Mouse (Mus musculus): ENCODE results near the gene Cwc25.

Cwc25 gene

GRCm38 (mm10) chr11:97796910-97797309, 30.6 kb upstream of the Cwc25 start:
- POLR2A ChIA-PET = interaction anchor here in 3 of 4 experiments (0.5 to 27.6 kb wide), 24 partner anchors 9 to 506 kb away, joined by 3 to 667 read pairs (median 4); partner anchors contain the start of genes Rpl23 (in 3 of the 3), 1700001P01Rik (in 2 of the 3), B230217C12Rik (in 2 of the 3) and Cwc25 (in 1 of the 3)
- CTCF ChIA-PET = interaction anchor here in 3 of 4 experiments (0.5 to 1.6 kb wide), 9 partner anchors 9 to 1757 kb away, joined by 3 to 5 read pairs (median 4); partner anchors contain the start of gene B230217C12Rik (in 1 of the 3)

- CTCF ChIA-PET = interaction anchor here (0.5 to 1.5 kb wide), 16 partner anchors 10 to 366 kb away, joined by 3 to 15 read pairs (median 5); partner anchors contain the start of genes B230217C12Rik (in 2 of the 4) and Fbxo47 (in 1 of the 4)
- POLR2A ChIA-PET = interaction anchor here (0.7 to 27.6 kb wide), 24 partner anchors 9 to 396 kb away, joined by 3 to 667 read pairs (median 5); partner anchors contain the start of genes Rpl23 (in 4 of the 4), 1700001P01Rik (in 2 of the 4), B230217C12Rik (in 1 of the 4) and Fbxo47 (in 1 of the 4)
Observed at GRCm38 (mm10) chr11:97793165-97793564, 26.8 kb upstream of the Cwc25 start.

GRCm38 (mm10) chr11:97790778-97791438, 24.6 kb upstream of the Cwc25 start:
- POLR2A ChIA-PET = interaction anchor here (0.6 to 24.4 kb wide), 10 partner anchors 8 to 236 kb away, joined by 3 to 667 read pairs (median 4); partner anchors contain the start of genes Lasp1 (in 2 of the 4), Rpl23 (in 2 of the 4), Fbxo47 (in 1 of the 4) and Mllt6 (in 1 of the 4)
- CTCF ChIA-PET = interaction anchor here in 3 of 4 experiments (0.6 to 0.7 kb wide), 6 partner anchors 21 to 228 kb away, joined by 3 to 9 read pairs (median 4); no protein-coding TSS in a partner anchor

GRCm38 (mm10) chr11:97789727-97790126, 23.4 kb upstream of the Cwc25 start:
- CTCF ChIA-PET = no interaction called here
- POLR2A ChIA-PET = interaction anchor here in 3 of 4 experiments (0.6 to 24.4 kb wide), 12 partner anchors 8 to 723 kb away, joined by 3 to 667 read pairs (median 4); partner anchors contain the start of genes Lasp1 (in 2 of the 3), Rpl23 (in 2 of the 3), B230217C12Rik (in 1 of the 3) and Fbxo47 (in 1 of the 3)

- CTCF ChIA-PET = interaction anchor here in 1 of 4 experiments (0.6 kb wide), 1 partner anchor 477 kb away, joined by 9 read pairs; no protein-coding TSS in a partner anchor
- POLR2A ChIA-PET = interaction anchor here in 3 of 4 experiments (0.6 to 24.4 kb wide), 14 partner anchors 8 to 895 kb away, joined by 3 to 667 read pairs (median 5); partner anchors contain the start of genes 1700001P01Rik (in 2 of the 3), Lasp1 (in 2 of the 3), Fbxo47 (in 1 of the 3) and Rpl23 (in 1 of the 3)
Observed at GRCm38 (mm10) chr11:97787961-97788360, 21.6 kb upstream of the Cwc25 start.

GRCm38 (mm10) chr11:97782564-97782895, 16.2 kb upstream of the Cwc25 start:
- POLR2A ChIA-PET = interaction anchor here (0.5 to 24.4 kb wide), 121 partner anchors 7 to 939 kb away, joined by 3 to 667 read pairs (median 4); partner anchors contain the start of genes B230217C12Rik (in 4 of the 4), Cwc25 (in 4 of the 4), Fbxo47 (in 3 of the 4) and Pip4k2b (in 3 of the 4)
- CTCF ChIA-PET = interaction anchor here in 1 of 4 experiments (1.1 kb wide), 1 partner anchor 117 kb away, joined by 3 read pairs; no protein-coding TSS in a partner anchor

GRCm38 (mm10) chr11:97781832-97782563, 15.6 kb upstream of the Cwc25 start, which contains the start of gene Rpl23:
TSS of gene Rpl23 (minus strand) at chr11:97782437.
- ChIA-PET CTCF (interaction anchor here in 1 of 4 experiments (1.1 kb wide), 1 partner anchor 118 kb away, joined by 3 read pairs; no protein-coding TSS in a partner anchor), POLR2A (interaction anchor here (0.5 to 24.4 kb wide), 153 partner anchors 7 to 940 kb away, joined by 3 to 667 read pairs (median 4); partner anchors contain the start of genes B230217C12Rik (in 4 of the 4), Cwc25 (in 4 of the 4), Fbxo47 (in 3 of the 4) and Lasp1 (in 3 of the 4))

GRCm38 (mm10) chr11:97781478-97781831, 15.1 kb upstream of the Cwc25 start:
- POLR2A ChIA-PET = interaction anchor here (0.5 to 24.4 kb wide), 118 partner anchors 8 to 957 kb away, joined by 3 to 667 read pairs (median 5); partner anchors contain the start of genes B230217C12Rik (in 3 of the 4), Cwc25 (in 3 of the 4), Fbxo47 (in 3 of the 4) and Lasp1 (in 3 of the 4)

GRCm38 (mm10) chr11:97779968-97780701, 13.8 kb upstream of the Cwc25 start:
- POLR2A ChIA-PET = interaction anchor here (0.5 to 24.4 kb wide), 83 partner anchors 7 to 817 kb away, joined by 3 to 667 read pairs (median 5); partner anchors contain the start of genes B230217C12Rik (in 3 of the 4), Cwc25 (in 3 of the 4), Fbxo47 (in 3 of the 4) and Lasp1 (in 3 of the 4)
- CTCF ChIA-PET = interaction anchor here in 1 of 4 experiments (1.3 kb wide), 1 partner anchor 18 kb away, joined by 3 read pairs; the partner anchor contains the start of gene Lasp1

More at GRCm38 (mm10) chr11:97781478-97781831, 15.1 kb upstream of the Cwc25 start:
- CTCF ChIA-PET = interaction anchor here in 1 of 4 experiments (1.3 kb wide), 1 partner anchor 17 kb away, joined by 3 read pairs; the partner anchor contains the start of gene Lasp1

- CTCF ChIA-PET = no interaction called here
- POLR2A ChIA-PET = interaction anchor here (0.6 to 24.4 kb wide), 45 partner anchors 8 to 288 kb away, joined by 3 to 667 read pairs (median 5); partner anchors contain the start of genes Cwc25 (in 3 of the 4), Fbxo47 (in 2 of the 4), Lasp1 (in 2 of the 4) and Pip4k2b (in 2 of the 4)
Observed at GRCm38 (mm10) chr11:97778918-97779317, 12.6 kb upstream of the Cwc25 start.

GRCm38 (mm10) chr11:97777129-97777529, 10.8 kb upstream of the Cwc25 start:
- ChIA-PET POLR2A (interaction anchor here (0.6 to 24.4 kb wide), 49 partner anchors 9 to 227 kb away, joined by 3 to 667 read pairs (median 5); partner anchors contain the start of genes B230217C12Rik (in 3 of the 4), Cwc25 (in 3 of the 4), Fbxo47 (in 3 of the 4) and Lasp1 (in 3 of the 4)), CTCF (interaction anchor here in 1 of 4 experiments (0.6 to 1.2 kb wide), 3 partner anchors 11 to 244 kb away, joined by 3 read pairs; partner anchors contain the start of gene Cwc25)

GRCm38 (mm10) chr11:97776497-97777128, 10.3 kb upstream of the Cwc25 start:
- POLR2A ChIA-PET = interaction anchor here (0.5 to 24.4 kb wide), 62 partner anchors 9 to 373 kb away, joined by 3 to 667 read pairs (median 5); partner anchors contain the start of genes Cwc25 (in 4 of the 4), B230217C12Rik (in 3 of the 4), Lasp1 (in 3 of the 4) and Psmb3 (in 3 of the 4)
- CTCF ChIA-PET = interaction anchor here in 2 of 4 experiments (1.2 to 1.5 kb wide), 2 partner anchors 15 to 226 kb away, joined by 3 to 4 read pairs; no protein-coding TSS in a partner anchor

- CTCF ChIA-PET = interaction anchor here in 2 of 4 experiments (0.5 to 1.5 kb wide), 5 partner anchors 10 to 703 kb away, joined by 3 to 9 read pairs (median 3); partner anchors contain the start of gene Cwc25 (in 1 of the 2)
- POLR2A ChIA-PET = interaction anchor here (0.5 to 24.4 kb wide), 75 partner anchors 8 to 461 kb away, joined by 3 to 667 read pairs (median 4); partner anchors contain the start of genes Cwc25 (in 4 of the 4), B230217C12Rik (in 3 of the 4), Fbxo47 (in 3 of the 4) and Lasp1 (in 3 of the 4)
Observed at GRCm38 (mm10) chr11:97775808-97776496, 9.6 kb upstream of the Cwc25 start, which contains the start of gene 1700001P01Rik. TSS of gene 1700001P01Rik (minus strand) at chr11:97775918.

- ChIA-PET CTCF (interaction anchor here in 2 of 4 experiments (0.5 to 1.5 kb wide), 6 partner anchors 9 to 702 kb away, joined by 3 to 9 read pairs (median 3); partner anchors contain the start of gene Cwc25 (in 1 of the 2)), POLR2A (interaction anchor here (0.6 to 24.4 kb wide), 59 partner anchors 6 to 460 kb away, joined by 3 to 667 read pairs (median 4); partner anchors contain the start of genes Cwc25 (in 4 of the 4), Fbxo47 (in 3 of the 4), Pip4k2b (in 3 of the 4) and B230217C12Rik (in 2 of the 4))
Observed at GRCm38 (mm10) chr11:97775186-97775585, 8.8 kb upstream of the Cwc25 start.
